Mouse (Mus musculus): ENCODE data around the gene Fut1. TPM values are rescaled to one million over a fixed set of nuclear protein-coding genes. Genes with fewer than 3 reads are reported as not detected.

The Fut1 gene
- total RNA-seq (2022): under 1 TPM in 1 of 4 experiments, not detected in 3; 0.21 TPM

DNA sequence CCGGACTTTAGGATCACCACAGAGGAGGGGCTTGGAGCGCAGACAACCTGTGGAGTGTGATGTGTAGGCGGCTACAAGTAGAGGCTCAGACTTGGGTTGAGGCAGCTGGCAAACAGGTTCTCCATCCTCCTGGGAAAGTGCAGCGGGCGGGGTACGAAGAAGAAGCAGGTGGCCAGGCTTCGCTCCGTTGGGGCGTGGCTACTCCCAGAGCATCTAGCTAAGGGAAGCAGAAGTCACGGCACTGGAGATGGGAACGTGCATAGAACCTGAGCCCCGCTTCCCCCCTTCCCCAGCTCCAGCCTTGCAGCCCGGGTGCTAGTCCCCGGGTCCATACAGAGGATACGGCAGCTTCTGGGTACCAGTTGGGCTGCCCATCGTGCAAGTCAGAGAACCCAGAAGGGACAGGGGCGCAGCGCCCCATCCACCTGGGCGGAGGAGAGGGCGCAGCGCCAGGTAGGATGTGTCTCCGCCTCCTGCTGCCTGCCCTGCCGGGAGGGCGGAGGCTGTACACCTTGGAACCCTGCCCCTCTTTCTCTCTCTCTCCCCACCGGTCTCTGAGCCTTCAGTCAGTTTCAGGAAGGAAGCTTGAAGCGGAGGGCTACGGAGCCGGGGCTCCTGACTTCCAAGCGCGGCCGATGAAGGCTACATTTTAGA, at the start of gene Fut1:
Fut1 (plus strand) TSS at position 248 of the 654 bp plus-strand sequence.
- DNase-seq (ENCODE audit: low spot score in 2 of 2): no peak

GRCm38 (mm10) chr7:45567780-45568516, 49.1 kb upstream of the Fut1 start:
- DNase-seq (ENCODE audit: low spot score in 2 of 2): peak; percentile 67 to 90

DNA sequence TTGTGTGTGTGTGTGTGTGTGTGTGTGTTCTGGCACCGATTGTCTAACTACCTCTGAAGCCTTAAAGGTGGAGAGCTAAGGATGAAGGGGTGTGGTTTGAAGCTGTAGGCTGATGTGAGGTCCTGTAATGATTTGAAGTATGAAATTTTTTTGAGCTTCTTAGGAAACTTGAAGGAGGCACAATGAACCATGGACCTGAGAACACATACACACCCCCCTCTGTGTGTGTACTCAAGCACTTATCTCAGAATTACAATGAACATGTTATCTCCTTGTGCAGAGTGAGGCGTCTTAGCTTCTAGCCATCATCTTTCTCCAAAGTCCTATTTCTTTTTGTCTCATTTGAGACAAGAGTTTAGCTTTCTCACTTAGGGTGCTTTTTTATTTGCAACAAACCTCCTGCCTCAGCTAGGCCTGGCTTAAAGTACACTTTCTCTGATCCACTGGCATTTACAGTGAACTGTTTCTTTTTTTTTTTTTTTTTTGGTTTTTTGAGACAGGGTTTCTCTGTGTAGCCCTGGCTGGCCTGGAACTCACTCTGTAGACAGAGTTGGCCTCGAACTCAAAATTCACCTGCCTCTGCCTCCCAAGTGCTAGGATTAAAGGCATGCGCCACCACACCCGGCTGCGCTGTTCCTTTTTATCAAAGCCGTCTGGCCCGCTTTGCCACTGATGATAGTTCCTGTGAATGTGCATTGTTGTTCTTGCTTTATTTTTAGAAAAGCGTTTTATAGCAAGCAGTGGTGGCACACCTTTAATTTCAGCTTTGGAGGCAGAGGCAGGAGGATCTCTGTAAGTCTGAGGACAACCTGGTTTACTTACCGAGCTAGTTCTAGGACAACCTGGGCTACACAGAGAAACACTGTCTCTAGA, 48.3 kb upstream of the Fut1 start:
- DNase-seq (ENCODE audit: low spot score in 2 of 2): no peak

DNA sequence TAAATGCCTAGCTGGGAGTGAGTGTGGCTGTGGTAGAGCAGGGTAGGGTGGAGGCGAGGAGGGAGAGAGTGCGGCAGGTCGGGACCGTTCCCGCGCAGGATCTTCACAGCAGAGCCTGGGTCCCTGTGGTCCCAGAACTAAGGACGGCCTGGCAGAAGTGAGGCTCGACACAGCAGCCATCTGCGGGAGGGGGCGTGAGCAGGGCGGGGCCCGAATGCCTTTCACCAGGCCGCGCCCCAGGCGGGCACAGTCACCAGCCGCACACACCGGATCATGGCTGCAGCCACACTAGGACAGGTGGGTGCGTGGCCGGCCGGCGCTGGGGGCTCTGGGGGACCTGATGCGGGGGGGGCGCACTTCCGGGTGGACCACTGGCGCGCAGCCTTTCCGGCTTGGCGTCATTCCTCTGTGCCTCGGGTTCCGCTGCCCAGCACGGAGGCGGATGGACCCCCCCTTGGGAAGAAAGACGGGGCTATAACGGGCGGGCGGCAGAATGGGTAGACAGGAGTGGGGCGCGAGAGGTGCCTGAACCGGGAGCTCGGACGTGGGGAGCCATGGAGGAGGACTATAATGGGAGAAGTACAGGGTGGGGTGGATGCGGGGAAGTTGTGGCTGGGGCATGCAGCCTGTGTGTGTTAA, 46.9 kb upstream of the Fut1 start, which contains the start of gene Bcat2:
Bcat2 (plus strand) TSS at position 51 of the 639 bp plus-strand sequence.
- DNase-seq (ENCODE audit: low spot score in 2 of 2): peak; percentile 41 to 68

- DNase-seq (ENCODE audit: low spot score in 2 of 2): no peak
These were observed 45.1 kb upstream of the Fut1 start for GRCm38 (mm10) chr7:45571966-45572365.

DNA sequence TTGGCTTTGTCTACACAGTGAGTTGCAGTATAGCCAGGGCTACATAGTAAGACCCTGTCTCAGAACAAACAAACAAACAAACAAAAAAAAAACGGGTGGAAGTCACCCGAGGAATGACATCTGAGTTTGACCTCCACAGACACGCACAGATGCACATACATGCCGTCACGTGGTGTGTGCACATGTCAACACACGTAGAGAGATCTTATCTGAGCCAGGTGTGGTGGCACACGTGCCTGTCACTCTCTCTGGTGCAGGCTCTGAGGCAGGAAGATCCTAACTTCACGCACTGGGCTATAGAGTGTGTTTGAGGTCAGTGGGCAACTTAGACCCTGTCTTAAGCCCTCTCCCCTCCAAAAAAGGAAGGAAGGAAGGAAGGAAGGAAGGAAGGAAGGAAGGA, 43.1 kb upstream of the Fut1 start:
- no peak for DNase-seq (ENCODE audit: low spot score in 2 of 2)

- no peak for DNase-seq (ENCODE audit: low spot score in 2 of 2)
These were observed 42.4 kb upstream of the Fut1 start for GRCm38 (mm10) chr7:45574472-45575379.

DNA sequence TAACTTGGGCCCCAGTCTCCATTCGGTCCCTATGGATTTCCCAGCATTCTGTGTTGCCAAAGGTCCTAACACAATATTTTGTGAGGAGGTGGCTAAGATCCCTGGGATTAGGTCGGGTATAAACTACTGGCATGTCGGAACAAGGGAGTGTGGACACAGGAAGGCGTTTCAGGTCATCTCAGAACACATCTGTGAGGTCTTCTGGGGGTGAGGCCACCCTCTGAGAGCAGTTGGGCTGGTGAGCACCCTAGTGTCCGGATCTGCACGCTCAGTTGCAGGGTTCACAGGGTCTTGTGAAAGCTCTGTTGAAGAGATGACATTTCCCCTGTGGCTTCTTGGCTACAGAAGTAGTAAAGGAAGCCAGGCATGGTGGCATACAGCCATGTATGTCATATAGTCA, 31.2 kb upstream of the Fut1 start:
- DNase-seq (ENCODE audit: low spot score in 2 of 2): no peak

GRCm38 (mm10) chr7:45587631-45588592, 29.2 kb upstream of the Fut1 start:
- no peak for DNase-seq (ENCODE audit: low spot score in 2 of 2)

- peak; percentile 90 to 99 for DNase-seq (ENCODE audit: low spot score in 2 of 2)
These were observed 27.9 kb upstream of the Fut1 start for GRCm38 (mm10) chr7:45589173-45589572.

DNA sequence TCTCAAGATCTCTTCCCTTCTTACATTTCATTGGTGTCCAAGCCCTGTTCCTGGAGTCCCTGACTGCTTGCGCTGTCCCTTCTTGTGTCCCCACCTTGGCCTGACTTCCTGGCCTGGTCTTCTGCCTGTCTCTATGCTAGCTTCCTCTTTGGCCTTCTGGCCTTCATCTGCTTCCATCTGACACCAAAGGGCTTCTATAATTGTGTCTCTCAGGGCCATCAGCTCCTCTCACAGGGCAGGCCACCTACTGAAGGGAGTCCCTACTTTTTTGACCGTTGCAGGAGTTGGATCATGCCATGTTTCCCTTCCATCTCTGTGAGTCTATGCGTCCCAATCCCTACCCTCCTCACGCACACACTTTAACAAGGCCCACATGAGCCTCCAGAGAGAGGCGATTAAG, 27.2 kb upstream of the Fut1 start:
- DNase-seq (ENCODE audit: low spot score in 2 of 2): no peak

DNA sequence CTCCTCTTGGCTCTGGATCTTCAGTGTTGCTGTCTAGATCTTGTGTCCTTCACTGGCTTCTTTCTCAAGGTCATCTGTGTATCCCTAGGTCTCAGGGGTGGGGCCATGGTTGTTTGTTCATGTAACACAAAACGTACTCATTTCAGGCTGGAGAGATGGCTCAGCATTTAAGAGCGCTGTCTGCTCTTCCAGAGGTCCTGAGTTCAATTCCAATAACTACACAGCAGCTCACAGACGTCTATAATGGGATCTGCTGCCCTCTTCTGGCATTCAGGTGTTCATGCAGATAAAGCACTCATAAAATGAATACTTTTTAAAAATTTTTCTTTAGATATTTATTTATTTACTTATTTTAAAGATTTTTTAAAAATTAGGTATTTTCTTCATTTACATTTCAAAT, 26.2 kb upstream of the Fut1 start:
- no peak for DNase-seq (ENCODE audit: low spot score in 2 of 2)

DNA sequence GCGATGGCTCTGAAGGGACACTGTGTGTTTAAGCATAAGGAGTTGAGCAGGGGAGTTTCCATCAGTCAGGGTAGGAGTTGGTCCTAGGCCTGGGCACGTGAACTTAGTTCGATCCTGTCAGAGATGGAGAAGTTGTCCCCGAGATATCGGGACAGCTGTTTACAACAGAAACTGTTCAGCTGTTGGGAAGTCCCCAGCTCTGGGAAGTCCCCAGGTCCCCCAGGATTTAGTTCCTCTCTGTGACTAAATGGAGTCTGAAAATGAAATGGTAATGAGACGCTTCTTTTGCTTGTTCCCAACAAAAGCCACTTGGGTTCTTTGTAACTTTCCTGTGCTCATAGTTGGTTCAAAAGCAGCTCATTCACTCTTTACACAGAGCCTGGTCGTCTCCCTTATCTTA, 25.2 kb upstream of the Fut1 start:
- no peak for DNase-seq (ENCODE audit: low spot score in 2 of 2)

DNA sequence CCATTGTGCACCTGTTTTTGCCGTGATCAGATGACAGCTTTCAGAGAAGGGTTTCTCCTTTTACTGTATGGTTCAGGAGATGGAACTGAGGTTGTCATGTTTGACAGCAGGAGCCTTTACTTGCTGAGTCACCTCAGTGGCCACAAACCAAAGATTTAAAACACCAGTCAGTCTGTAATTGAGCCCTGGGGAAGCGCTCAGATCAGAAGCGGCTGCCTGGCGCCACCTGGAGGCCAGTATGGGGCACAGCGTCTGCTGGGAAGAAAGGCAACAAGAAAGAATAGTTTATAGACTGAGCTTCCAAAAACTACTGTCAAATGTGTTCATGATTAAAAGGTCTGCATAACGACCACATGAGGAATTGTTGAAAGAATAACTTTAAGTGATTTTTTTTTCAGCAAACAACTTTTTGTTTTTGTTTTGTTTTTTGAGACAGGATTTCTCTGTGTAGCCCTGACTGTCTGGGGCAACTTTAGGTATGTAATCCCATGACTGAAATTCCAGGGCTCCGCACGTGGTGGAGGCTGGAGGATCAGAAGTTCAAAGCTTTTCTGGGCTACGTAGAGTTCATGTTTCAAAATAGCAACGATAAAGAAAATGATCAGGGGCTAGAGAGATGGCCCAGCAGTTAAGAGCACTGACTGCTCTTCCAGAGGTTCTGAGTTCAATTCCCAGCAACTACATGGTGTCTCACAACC, 23.8 kb upstream of the Fut1 start:
- peak in 1 of 2 experiments; percentile 39 for DNase-seq (ENCODE audit: low spot score in 2 of 2)

GRCm38 (mm10) chr7:45595176-45595575, 21.9 kb upstream of the Fut1 start:
- no peak for DNase-seq (ENCODE audit: low spot score in 2 of 2)

DNA sequence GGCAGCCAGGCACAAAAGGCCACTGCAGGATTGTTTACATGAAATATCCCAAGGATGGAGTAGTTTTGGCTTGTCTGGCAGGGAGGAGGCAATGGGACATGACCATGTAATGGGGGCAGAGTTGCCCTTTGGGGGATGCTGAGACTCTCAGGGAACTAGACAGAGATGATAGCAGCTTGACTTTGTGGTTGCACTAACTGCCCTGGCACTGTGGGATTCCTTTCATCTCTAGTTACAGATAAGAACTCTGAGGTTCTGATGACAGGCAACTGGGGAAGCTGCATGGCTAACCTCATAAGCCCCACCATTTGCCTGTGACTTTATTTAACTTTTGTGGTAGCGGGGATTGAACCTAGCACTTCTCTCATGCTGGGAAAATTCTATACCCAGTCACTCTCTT, 21.0 kb upstream of the Fut1 start:
- no peak for DNase-seq (ENCODE audit: low spot score in 2 of 2)

DNA sequence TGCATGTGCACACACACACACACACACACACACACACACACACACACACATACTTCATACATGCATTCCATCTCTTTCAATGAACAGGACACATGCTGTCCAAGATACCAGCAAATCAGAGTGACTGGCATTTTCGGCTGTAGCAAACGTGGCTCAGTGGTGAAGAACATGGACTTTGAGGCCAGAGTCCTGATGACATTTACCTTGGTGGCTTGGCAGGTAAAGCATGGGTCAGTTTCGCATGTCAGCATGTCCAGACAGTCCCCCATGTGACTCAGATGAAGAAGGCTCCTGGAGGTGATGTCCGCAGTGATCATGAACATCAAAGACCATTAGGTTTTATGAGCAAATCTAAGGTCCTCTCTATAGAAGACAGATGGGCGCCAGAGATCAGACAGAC, 20.1 kb upstream of the Fut1 start:
- no peak for DNase-seq (ENCODE audit: low spot score in 2 of 2)

GRCm38 (mm10) chr7:45597527-45597926, 19.6 kb upstream of the Fut1 start:
- DNase-seq (ENCODE audit: low spot score in 2 of 2): no peak

Measured in left cerebral cortex, adult 8-10 months (tissue).